Mouse (Mus musculus) megakaryocyte progenitor cell, adult 5-6 weeks (primary cell): ENCODE results near the gene Fam189a2. TPM values are rescaled to one million over a fixed set of nuclear protein-coding genes. Genes with fewer than 3 reads are reported as not detected.

Experiments
- ATAC-seq: replicated peaks from 2 replicates; pipeline ENCODE4 v1.8.0; 2016; ENCODE audit warnings: mild to moderate bottlenecking, moderate TSS enrichment, inconsistent platforms; ENCODE audit not compliant: poor library complexity
- total RNA-seq, 2 experiments: library from RNA; stranded (forward) in 1 of 2; stranded (reverse) in 1 of 2; fragments of 157-497, 149-512 nt in 1 of 2; fragments of 200-1000 nt in 1 of 2; gene quantifications; 2 replicates each; pipeline versions ENCODE4 v1.2.3 to v1.2.4; 2015 to 2017

Gene Fam189a2
- total RNA-seq, 2 experiments from 2014 or later: not detected

DNA sequence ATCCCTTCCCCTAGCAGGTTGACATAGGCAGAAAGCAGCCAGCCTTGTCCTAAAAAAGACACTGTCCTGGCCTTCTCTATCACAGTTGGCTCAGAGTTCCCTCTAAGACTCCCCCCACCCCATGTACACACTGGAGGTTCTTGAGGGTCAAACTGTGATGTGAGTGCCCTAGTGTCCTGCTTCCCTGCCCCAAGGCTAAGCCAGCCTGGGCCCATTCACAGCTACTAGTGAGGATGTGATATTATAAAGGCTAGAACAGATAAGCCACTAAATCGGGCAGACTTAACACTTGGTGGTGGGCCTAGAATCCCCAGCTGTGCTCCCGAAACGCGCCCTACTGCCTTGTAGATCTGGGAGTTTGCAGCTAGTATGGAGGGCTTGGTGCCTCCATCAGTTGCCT lies 84.1 kb downstream of the Fam189a2 start:
- ATAC-seq: no peak

DNA sequence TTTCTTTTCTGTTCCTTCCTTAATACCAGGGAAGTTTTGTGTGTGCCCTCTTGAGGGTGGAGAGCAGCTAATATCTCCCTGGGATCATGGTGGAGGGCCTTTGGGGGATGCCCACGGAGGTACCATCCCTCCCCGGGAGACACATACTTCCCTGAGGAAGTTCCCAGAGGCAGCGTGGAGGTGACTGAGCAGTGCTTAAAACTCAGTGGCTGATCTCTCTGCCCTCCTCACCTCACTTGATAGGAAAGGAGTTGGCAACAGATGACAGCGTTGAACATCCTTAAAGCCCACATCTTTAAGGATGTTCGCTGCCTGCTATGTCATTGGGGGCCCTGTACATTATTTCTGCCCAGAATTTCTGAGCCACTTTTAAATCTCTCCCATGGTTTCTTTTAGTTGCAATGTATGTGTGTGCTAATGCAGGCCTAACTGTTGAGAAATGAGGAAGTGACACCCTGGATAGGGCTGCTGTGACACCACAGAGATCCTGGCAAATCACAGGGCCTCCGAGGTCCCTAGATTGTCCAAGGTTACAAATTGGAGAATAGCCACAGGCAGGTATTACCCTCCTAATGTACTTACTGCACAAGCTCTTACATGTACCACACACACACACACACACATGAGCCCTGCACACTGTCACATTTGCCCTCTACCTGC lies 84.7 kb downstream of the Fam189a2 start:
- peak; percentile 80 for ATAC-seq

GRCm38 (mm10) chr19:23942886-23943285 lies 87.9 kb downstream of the Fam189a2 start:
- ATAC-seq: no peak

- ATAC-seq: no peak
These were observed 89.3 kb downstream of the Fam189a2 start for GRCm38 (mm10) chr19:23941422-23941949.

- ATAC-seq: no peak
These were observed 100.0 kb downstream of the Fam189a2 start for GRCm38 (mm10) chr19:23930826-23931225.

DNA sequence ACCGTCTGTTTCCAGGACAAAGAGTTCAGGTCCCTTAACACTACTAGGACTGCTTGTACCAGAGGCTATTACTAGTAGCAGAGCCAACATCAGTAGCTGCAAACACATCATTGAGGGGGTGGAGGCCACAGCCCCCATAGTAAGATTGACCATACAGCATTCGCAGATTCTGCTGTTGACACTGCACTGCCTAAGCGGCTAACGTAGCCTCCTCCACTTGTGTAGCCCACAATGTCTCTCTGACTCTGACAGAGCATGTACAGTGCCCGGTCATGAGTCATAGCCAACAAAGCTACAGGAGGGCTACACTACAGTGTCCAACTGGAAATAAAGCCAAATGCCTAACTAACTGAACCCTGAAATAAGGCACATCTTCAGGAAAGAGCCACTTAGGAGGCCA lies 105.3 kb downstream of the Fam189a2 start:
- ATAC-seq: no peak

DNA sequence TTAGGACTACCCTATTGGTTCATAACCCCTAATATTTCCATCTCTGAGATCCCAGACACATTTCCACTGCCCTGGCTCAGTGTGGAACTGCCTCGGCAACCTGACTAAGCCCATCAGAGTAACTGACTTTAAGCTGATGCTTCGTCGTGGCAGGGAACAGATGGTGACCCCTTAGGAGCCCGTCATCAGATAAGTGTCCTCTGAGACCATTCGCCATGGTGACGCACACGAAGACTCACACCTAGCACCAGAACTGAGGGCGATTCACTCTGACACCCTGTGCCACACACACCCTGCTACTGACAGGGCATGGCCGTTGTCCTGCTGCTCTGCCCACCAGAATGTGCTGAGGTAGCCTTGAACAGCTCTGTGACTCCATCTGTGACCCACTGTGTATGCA lies 106.0 kb downstream of the Fam189a2 start:
- no peak for ATAC-seq

- ATAC-seq: no peak
These were observed 106.8 kb downstream of the Fam189a2 start for GRCm38 (mm10) chr19:23924057-23924456.

Other genes with a start within 250 kb of the Fam189a2 start
- gene Tjp2, start 194.0 kb upstream of the Fam189a2 start, total RNA-seq (2015): 2.5 and 2.7 TPM in 2 replicates
- 3.5 TPM in 2 replicates for gene Tjp2, start 194.0 kb upstream of the Fam189a2 start, total RNA-seq (2017)
- 28.2 and 30.0 TPM in 2 replicates for gene Fxn, start 249.6 kb upstream of the Fam189a2 start, total RNA-seq (2015)
- gene Fxn, start 249.6 kb upstream of the Fam189a2 start, total RNA-seq (2017): 13.0 and 15.3 TPM in 2 replicates